Mouse (Mus musculus) frontal cortex, postnatal 10 days (tissue): ENCODE measurements around the gene Cypt3.

Experiments used
- DNase-seq, 2 experiments: peaks; one replicate each; pipeline ENCODE4 v3.0.0; 2022; ENCODE audit warnings: low spot score in 2 of 2, mixed read lengths in 1 of 2

Gene Cypt3

GRCm38 (mm10) chrX:153558293-153558692 is at the start of gene Cypt3:
TSS of gene Cypt3 (plus strand) at chrX:153558593.
- DNase-seq, result no peak

- no peak for DNase-seq
These were observed 42.9 kb upstream of the Cypt3 start for GRCm38 (mm10) chrX:153515491-153515890.

- no peak for DNase-seq
These were observed 30.0 kb upstream of the Cypt3 start for GRCm38 (mm10) chrX:153528399-153528798.

GRCm38 (mm10) chrX:153556634-153557033 is 1.8 kb upstream of the Cypt3 start:
- no peak for DNase-seq

GRCm38 (mm10) chrX:153564650-153565049 is 6.3 kb downstream of the Cypt3 start:
- DNase-seq, result no peak

- no peak for DNase-seq
These were observed 41.2 kb downstream of the Cypt3 start for GRCm38 (mm10) chrX:153599583-153599982.
